Mouse (Mus musculus): ENCODE measurements around the gene Bloc1s6. TPM values are rescaled to one million over a fixed set of nuclear protein-coding genes. Genes with fewer than 3 reads are reported as not detected.

Gene Bloc1s6
- polyA plus RNA-seq, 1 experiment from 2014 or later: 16.5 TPM

- Histone ChIP-seq H3K36me3 (ENCODE audit: control insufficient read depth, insufficient read depth) (no peaks in the 10 kb centered on the region; the same call in 1 of the 2 replicates), H3K9ac (ENCODE audit: low read depth, low read length) (no peak overlapping the region), H3K9me3 (replicated peaks; ENCODE audit: control insufficient read depth, low read length) (no peaks in the 10 kb centered on the region), H3K27me3 (ENCODE audit: control insufficient read depth, insufficient read depth, low read depth, low read length) (no peaks in the 10 kb centered on the region), H3K4me2 (ENCODE audit: low read depth, low read length) (no peak overlapping the region), H3K4me1 (ENCODE audit: control insufficient read depth, low read depth, low read length) (no peaks in the 10 kb centered on the region), H3K4me3 (ENCODE audit: low read depth, low read length) (no peak overlapping the region), H3K27ac (ENCODE audit: low read length) (no peak overlapping the region)
- no peak for ATAC-seq (ENCODE audit: low read depth)
- WGBS (ENCODE audit: insufficient replicate concordance): 79% methylated on average over 9 of the region's 9 CpGs
Measured at GRCm38 (mm10) chr2:122746461-122746860, 8.2 kb downstream of the Bloc1s6 start.

DNA sequence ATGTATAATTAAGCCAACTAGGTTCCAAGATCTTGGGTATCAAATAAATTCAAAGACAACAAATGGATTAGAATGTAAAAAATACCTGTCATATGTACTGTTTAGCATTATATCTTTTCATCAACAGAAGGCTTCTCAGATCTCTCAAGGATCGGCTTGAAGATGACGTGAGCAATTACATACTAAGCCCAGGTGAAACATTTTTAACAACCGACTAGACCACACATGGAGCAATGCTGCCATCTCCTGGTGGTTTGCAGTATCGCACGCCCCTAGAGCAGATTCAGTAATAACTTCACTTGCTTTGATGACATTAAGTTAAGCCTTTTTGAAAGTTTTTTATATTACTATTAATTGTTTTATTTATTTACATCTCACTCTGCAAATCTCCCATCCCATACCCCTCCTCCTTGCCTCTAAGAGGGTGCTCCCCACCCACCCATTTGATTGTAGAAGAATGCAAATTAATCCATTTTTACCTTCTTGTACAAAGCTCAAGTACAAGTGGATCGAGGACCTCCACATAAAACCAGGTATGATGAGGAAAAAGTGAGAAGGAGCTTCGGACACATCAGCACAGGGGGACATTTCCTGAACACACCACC is 15.5 kb downstream of the Bloc1s6 start:
- no peak for ATAC-seq (ENCODE audit: low read depth)
- no peak overlapping the region for H3K4me3 ChIP-seq (ENCODE audit: low read depth, low read length)
- no peaks in the 10 kb centered on the region for H3K27me3 ChIP-seq (ENCODE audit: control insufficient read depth, insufficient read depth, low read depth, low read length)
- no peaks in the 10 kb centered on the region for H3K4me1 ChIP-seq (ENCODE audit: control insufficient read depth, low read depth, low read length)
- H3K9me3 ChIP-seq (replicated peaks; ENCODE audit: control insufficient read depth, low read length): no peaks in the 10 kb centered on the region
- H3K9ac ChIP-seq (ENCODE audit: low read depth, low read length): no peak overlapping the region
- no peak overlapping the region for H3K27ac ChIP-seq (ENCODE audit: low read length)
- no peaks in the 10 kb centered on the region for H3K36me3 ChIP-seq (ENCODE audit: control insufficient read depth, insufficient read depth)
- H3K4me2 ChIP-seq (ENCODE audit: low read depth, low read length): no peak overlapping the region
- 12% methylated on average over 7 of the region's 7 CpGs for WGBS (ENCODE audit: insufficient replicate concordance)

DNA sequence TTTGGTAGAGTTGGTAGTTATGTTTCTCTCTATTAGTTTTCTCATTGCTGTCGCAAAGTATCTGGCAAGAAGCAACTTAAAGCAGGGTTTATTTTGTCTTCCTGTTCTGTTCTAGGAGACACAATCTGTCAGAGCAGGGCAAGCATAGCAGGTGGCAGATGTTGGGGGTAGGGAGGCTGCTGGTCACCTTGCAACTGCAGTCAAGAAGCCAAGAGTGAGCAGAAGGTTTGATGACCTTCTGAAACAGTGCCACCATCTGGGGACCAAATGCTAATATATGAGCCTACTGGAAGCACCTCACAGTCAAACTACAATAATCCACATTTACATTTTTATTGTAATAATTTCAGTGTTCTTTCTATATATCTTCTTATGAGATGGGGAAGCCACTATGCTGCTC is 21.5 kb downstream of the Bloc1s6 start:
- H3K4me1 ChIP-seq (ENCODE audit: control insufficient read depth, low read depth, low read length): no peaks in the 10 kb centered on the region
- H3K9ac ChIP-seq (ENCODE audit: low read depth, low read length): no peak overlapping the region
- H3K36me3 ChIP-seq (ENCODE audit: control insufficient read depth, insufficient read depth): no peaks in the 10 kb centered on the region
- no peaks in the 10 kb centered on the region for H3K27me3 ChIP-seq (ENCODE audit: control insufficient read depth, insufficient read depth, low read depth, low read length)
- no peak overlapping the region for H3K4me3 ChIP-seq (ENCODE audit: low read depth, low read length)
- H3K4me2 ChIP-seq (ENCODE audit: low read depth, low read length): no peak overlapping the region
- no peak overlapping the region for H3K27ac ChIP-seq (ENCODE audit: low read length)
- ATAC-seq (ENCODE audit: low read depth): no peak
- WGBS (ENCODE audit: insufficient replicate concordance): 61% methylated on average over 1 of the region's 1 CpGs
- H3K9me3 ChIP-seq (replicated peaks; ENCODE audit: control insufficient read depth, low read length): no peaks in the 10 kb centered on the region

GRCm38 (mm10) chr2:122762991-122763390 is 24.7 kb downstream of the Bloc1s6 start:
- H3K27me3 ChIP-seq (ENCODE audit: control insufficient read depth, insufficient read depth, low read depth, low read length): peaks cover 5% of the 10 kb centered on the region
- WGBS (ENCODE audit: insufficient replicate concordance): 40% methylated on average over 3 of the region's 3 CpGs
- no peak overlapping the region for H3K4me3 ChIP-seq (ENCODE audit: low read depth, low read length)
- no peaks in the 10 kb centered on the region for H3K9me3 ChIP-seq (replicated peaks; ENCODE audit: control insufficient read depth, low read length)
- H3K4me1 ChIP-seq (ENCODE audit: control insufficient read depth, low read depth, low read length): peaks cover 4% of the 10 kb centered on the region
- H3K4me2 ChIP-seq (ENCODE audit: low read depth, low read length): no peak overlapping the region
- H3K36me3 ChIP-seq (ENCODE audit: control insufficient read depth, insufficient read depth): no peaks in the 10 kb centered on the region
- no peak overlapping the region for H3K27ac ChIP-seq (ENCODE audit: low read length)
- ATAC-seq (ENCODE audit: low read depth): no peak
- no peak overlapping the region for H3K9ac ChIP-seq (ENCODE audit: low read depth, low read length)

- H3K27ac ChIP-seq (ENCODE audit: low read length): no peak overlapping the region
- H3K27me3 ChIP-seq (ENCODE audit: control insufficient read depth, insufficient read depth, low read depth, low read length): peaks cover 5% of the 10 kb centered on the region
- peak overlapping the region; percentile 75 for H3K4me2 ChIP-seq (ENCODE audit: low read depth, low read length)
- peaks cover 4% of the 10 kb centered on the region for H3K4me1 ChIP-seq (ENCODE audit: control insufficient read depth, low read depth, low read length)
- H3K9ac ChIP-seq (ENCODE audit: low read depth, low read length): no peak overlapping the region
- no peaks in the 10 kb centered on the region for H3K36me3 ChIP-seq (ENCODE audit: control insufficient read depth, insufficient read depth)
- no peaks in the 10 kb centered on the region for H3K9me3 ChIP-seq (replicated peaks; ENCODE audit: control insufficient read depth, low read length)
- H3K4me3 ChIP-seq (ENCODE audit: low read depth, low read length): peak overlapping the region; percentile 61; the same call in 1 of the 2 replicates
- 49% methylated on average over 6 of the region's 6 CpGs for WGBS (ENCODE audit: insufficient replicate concordance)
- no peak for ATAC-seq (ENCODE audit: low read depth)
Measured at GRCm38 (mm10) chr2:122764526-122764925, 26.2 kb downstream of the Bloc1s6 start.

DNA sequence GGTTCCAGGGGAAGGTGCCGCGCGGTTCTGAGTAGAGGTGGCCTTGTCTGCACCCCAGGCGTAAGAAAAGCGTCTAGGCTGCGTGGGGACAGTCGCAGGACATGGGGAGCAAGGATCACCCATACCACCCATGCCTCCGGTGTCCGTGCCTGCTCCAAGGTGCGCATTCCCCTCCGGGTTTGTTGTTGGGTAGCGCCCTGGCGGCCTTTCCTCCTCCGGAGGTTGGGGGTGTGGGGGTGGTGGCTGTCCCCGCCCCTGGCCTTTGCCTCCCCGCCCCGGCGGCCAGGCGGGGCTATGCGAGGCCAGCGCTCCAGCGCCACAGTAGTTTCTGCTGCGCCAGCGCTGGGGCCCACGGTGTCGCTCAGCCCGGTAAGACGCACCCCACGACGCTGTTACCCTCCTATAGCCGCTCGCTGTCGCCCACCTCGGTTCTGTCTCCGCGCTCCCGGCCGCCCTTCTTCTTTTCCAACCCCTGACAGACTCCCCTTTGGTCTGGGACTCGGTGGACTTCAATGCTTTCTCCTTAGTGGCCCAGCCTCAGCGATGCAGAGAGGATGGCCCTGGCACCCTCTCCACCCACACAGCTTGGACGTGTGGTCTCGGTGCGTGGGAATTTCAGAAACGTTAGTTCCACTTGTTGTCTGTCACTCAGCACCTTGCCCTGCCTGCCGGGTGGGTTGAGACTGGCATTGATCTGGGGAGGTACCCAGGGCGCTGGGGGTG is 26.9 kb downstream of the Bloc1s6 start, which contains the start of gene Sqor:
Gene Sqor (plus strand): TSS at position 167 of the 723 bp plus-strand sequence.
- Histone ChIP-seq H3K9ac (ENCODE audit: low read depth, low read length) (peak within 1 kb of the TSS; percentile 51), H3K4me2 (ENCODE audit: low read depth, low read length) (peak within 1 kb of the TSS; percentile 75)
- peak; percentile 90 for ATAC-seq (ENCODE audit: low read depth)

DNA sequence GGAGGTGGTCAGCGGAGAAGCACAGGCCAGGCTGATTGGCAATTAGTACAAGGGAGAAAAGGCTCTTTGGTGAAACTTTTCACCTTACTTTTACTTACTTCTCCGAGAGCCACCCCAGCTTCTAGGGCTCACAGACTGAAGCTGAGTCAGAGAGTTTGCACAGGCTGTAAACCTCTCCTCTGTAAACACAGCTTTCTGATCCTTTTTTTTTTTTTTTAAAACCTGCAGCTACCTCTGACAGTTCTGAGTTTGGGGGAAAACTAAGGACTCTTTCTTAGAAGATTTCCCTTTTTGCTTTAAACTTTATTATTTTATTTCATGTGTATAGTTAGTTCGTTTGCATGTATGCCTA is 27.5 kb downstream of the Bloc1s6 start:
- ATAC-seq (ENCODE audit: low read depth): no peak
- 37% methylated on average over 3 of the region's 3 CpGs for WGBS (ENCODE audit: insufficient replicate concordance)
- no peak overlapping the region for H3K27ac ChIP-seq (ENCODE audit: low read length)
- no peaks in the 10 kb centered on the region for H3K36me3 ChIP-seq (ENCODE audit: control insufficient read depth, insufficient read depth)
- peak overlapping the region; percentile 51 for H3K9ac ChIP-seq (ENCODE audit: low read depth, low read length)
- peaks cover 4% of the 10 kb centered on the region for H3K4me1 ChIP-seq (ENCODE audit: control insufficient read depth, low read depth, low read length)
- H3K27me3 ChIP-seq (ENCODE audit: control insufficient read depth, insufficient read depth, low read depth, low read length): peaks cover 5% of the 10 kb centered on the region
- peak overlapping the region; percentile 75 for H3K4me2 ChIP-seq (ENCODE audit: low read depth, low read length)
- peak overlapping the region; percentile 61 for H3K4me3 ChIP-seq (ENCODE audit: low read depth, low read length)
- H3K9me3 ChIP-seq (replicated peaks; ENCODE audit: control insufficient read depth, low read length): no peaks in the 10 kb centered on the region

More for the DNA sequence above, 26.9 kb downstream of the Bloc1s6 start, which contains the start of gene Sqor:
- peak within 1 kb of the TSS; percentile 61 for H3K4me3 ChIP-seq (ENCODE audit: low read depth, low read length)
- no peak within 1 kb of the TSS for H3K27ac ChIP-seq (ENCODE audit: low read length)
- H3K36me3 ChIP-seq (ENCODE audit: control insufficient read depth, insufficient read depth): no peaks in the 10 kb centered on the region
- peaks cover 4% of the 10 kb centered on the region for H3K4me1 ChIP-seq (ENCODE audit: control insufficient read depth, low read depth, low read length)
- WGBS (ENCODE audit: insufficient replicate concordance): 2% methylated on average over 43 of the region's 46 CpGs
- H3K9me3 ChIP-seq (replicated peaks; ENCODE audit: control insufficient read depth, low read length): no peaks in the 10 kb centered on the region
- H3K27me3 ChIP-seq (ENCODE audit: control insufficient read depth, insufficient read depth, low read depth, low read length): peaks cover 5% of the 10 kb centered on the region

- WGBS (ENCODE audit: insufficient replicate concordance): 60% methylated on average over 2 of the region's 2 CpGs
- Histone ChIP-seq H3K9ac (ENCODE audit: low read depth, low read length) (no peak overlapping the region), H3K27me3 (ENCODE audit: control insufficient read depth, insufficient read depth, low read depth, low read length) (peaks cover 2% of the 10 kb centered on the region), H3K36me3 (ENCODE audit: control insufficient read depth, insufficient read depth) (no peaks in the 10 kb centered on the region), H3K27ac (ENCODE audit: low read length) (no peak overlapping the region), H3K4me2 (ENCODE audit: low read depth, low read length) (no peak overlapping the region), H3K4me1 (ENCODE audit: control insufficient read depth, low read depth, low read length) (no peaks in the 10 kb centered on the region), H3K4me3 (ENCODE audit: low read depth, low read length) (no peak overlapping the region), H3K9me3 (replicated peaks; ENCODE audit: control insufficient read depth, low read length) (no peaks in the 10 kb centered on the region)
- ATAC-seq (ENCODE audit: low read depth): peak; percentile 50; the same call in 1 of the 2 replicates
Measured at GRCm38 (mm10) chr2:122771002-122771401, 32.7 kb downstream of the Bloc1s6 start.

GRCm38 (mm10) chr2:122772899-122773298 is 34.6 kb downstream of the Bloc1s6 start:
- no peaks in the 10 kb centered on the region for H3K36me3 ChIP-seq (ENCODE audit: control insufficient read depth, insufficient read depth)
- no peaks in the 10 kb centered on the region for H3K9me3 ChIP-seq (replicated peaks; ENCODE audit: control insufficient read depth, low read length)
- H3K27me3 ChIP-seq (ENCODE audit: control insufficient read depth, insufficient read depth, low read depth, low read length): no peaks in the 10 kb centered on the region
- no peak overlapping the region for H3K4me2 ChIP-seq (ENCODE audit: low read depth, low read length)
- no peak overlapping the region for H3K4me3 ChIP-seq (ENCODE audit: low read depth, low read length)
- no peak overlapping the region for H3K27ac ChIP-seq (ENCODE audit: low read length)
- H3K4me1 ChIP-seq (ENCODE audit: control insufficient read depth, low read depth, low read length): no peaks in the 10 kb centered on the region
- whole genome bisulfite sequencing (ENCODE audit: insufficient replicate concordance): 58% methylated on average over 1 of the region's 1 CpGs
- ATAC-seq (ENCODE audit: low read depth): no peak
- no peak overlapping the region for H3K9ac ChIP-seq (ENCODE audit: low read depth, low read length)
